7 mouse cellular contexts compared by ENCODE assay signal in genomic region chr16:97170513-97171081, GRCm38 (mm10). TPM values are rescaled to one million over a fixed set of nuclear protein-coding genes. Genes with fewer than 3 reads are reported as not detected.
DNase-seq lines count a peak whose midpoint lies in the region; ATAC-seq lines count a peak whose summit lies in the region.

TSS of gene Dscam (minus strand) at chr16:97170752.

- no peaks in the 10 kb centered on the region for H3K9me3 ChIP-seq in lung, embryonic 15.5 days
- no peaks in the 10 kb centered on the region for H3K9me3 ChIP-seq in embryonic facial prominence, embryonic 12.5 days
- H3K9me3 ChIP-seq in hindbrain, embryonic 13.5 days: no peaks in the 10 kb centered on the region
- H3K9me3 ChIP-seq in liver, embryonic 15.5 days (replicated peaks): no peaks in the 10 kb centered on the region
- H3K9me3 ChIP-seq in stomach, embryonic 16.5 days (replicated peaks; ENCODE audit: control insufficient read depth, low read length): no peaks in the 10 kb centered on the region

- ATAC-seq in lung, embryonic 15.5 days (ENCODE audit: borderline replicate concordance, extremely low read depth, low FRiP score, low TSS enrichment): 0 out of 2 replicates have a peak, but pooled peaks have one; percentile 60
- ATAC-seq in embryonic facial prominence, embryonic 12.5 days (ENCODE audit: insufficient number of reproducible peaks, insufficient read depth, low FRiP score, low TSS enrichment): peak; percentile 83
- ATAC-seq in hindbrain, embryonic 13.5 days (ENCODE audit: low FRiP score): peak; percentile 70
- no peak for ATAC-seq in liver, embryonic 15.5 days (ENCODE audit: insufficient read depth)
- ATAC-seq in stomach, embryonic 16.5 days (ENCODE audit: insufficient read depth, low FRiP score): 0 out of 2 replicates have a peak, but pooled peaks have one; percentile 22

- peaks cover 10% of the 10 kb centered on the region for H3K4me1 ChIP-seq in lung, embryonic 15.5 days
- peaks cover 4% of the 10 kb centered on the region; the same call in 1 of the 2 replicates for H3K4me1 ChIP-seq in embryonic facial prominence, embryonic 12.5 days
- H3K4me1 ChIP-seq in hindbrain, embryonic 13.5 days (replicated peaks): peaks cover 43% of the 10 kb centered on the region
- no peaks in the 10 kb centered on the region for H3K4me1 ChIP-seq in liver, embryonic 15.5 days (replicated peaks)
- no peaks in the 10 kb centered on the region for H3K4me1 ChIP-seq in stomach, embryonic 16.5 days (ENCODE audit: control insufficient read depth, insufficient read depth, low read length)

- H3K4me3 ChIP-seq in lung, embryonic 15.5 days: peak within 1 kb of the TSS; percentile 43
- peak within 1 kb of the TSS; percentile 58 for H3K4me3 ChIP-seq in embryonic facial prominence, embryonic 12.5 days
- H3K4me3 ChIP-seq in hindbrain, embryonic 13.5 days: peak within 1 kb of the TSS; percentile 63
- no peak within 1 kb of the TSS for H3K4me3 ChIP-seq in liver, embryonic 15.5 days (replicated peaks)
- H3K4me3 ChIP-seq in stomach, embryonic 16.5 days (replicated peaks; ENCODE audit: low read length): peak within 1 kb of the TSS; percentile 48

- peaks cover 66% of the 10 kb centered on the region for H3K27me3 ChIP-seq in lung, embryonic 15.5 days
- peaks cover 62% of the 10 kb centered on the region for H3K27me3 ChIP-seq in embryonic facial prominence, embryonic 12.5 days
- H3K27me3 ChIP-seq in hindbrain, embryonic 13.5 days: peaks cover 51% of the 10 kb centered on the region
- peaks cover 73% of the 10 kb centered on the region for H3K27me3 ChIP-seq in liver, embryonic 15.5 days
- H3K27me3 ChIP-seq in stomach, embryonic 16.5 days (ENCODE audit: control insufficient read depth, insufficient read depth, low read length): peaks cover 49% of the 10 kb centered on the region

- no peak for DNase-seq in lung, postnatal 14 days
- no peak for DNase-seq in gastrocnemius, adult 18-20 months (ENCODE audit: low spot score)

- peak within 1 kb of the TSS; percentile 88 for H3K4me2 ChIP-seq in lung, embryonic 15.5 days
- H3K4me2 ChIP-seq in embryonic facial prominence, embryonic 12.5 days (replicated peaks): peak within 1 kb of the TSS; percentile 95
- peak within 1 kb of the TSS; percentile 65 for H3K4me2 ChIP-seq in hindbrain, embryonic 13.5 days
- H3K4me2 ChIP-seq in liver, embryonic 15.5 days: peak within 1 kb of the TSS; percentile 27; the same call in 1 of the 2 replicates
- peak within 1 kb of the TSS; percentile 90 for H3K4me2 ChIP-seq in stomach, embryonic 16.5 days (ENCODE audit: low read depth, low read length)

- H3K9ac ChIP-seq in lung, embryonic 15.5 days: no peak within 1 kb of the TSS
- H3K9ac ChIP-seq in embryonic facial prominence, embryonic 12.5 days: peak within 1 kb of the TSS; percentile 57
- peak within 1 kb of the TSS; percentile 93 for H3K9ac ChIP-seq in hindbrain, embryonic 13.5 days
- no peak within 1 kb of the TSS for H3K9ac ChIP-seq in liver, embryonic 15.5 days
- H3K9ac ChIP-seq in stomach, embryonic 16.5 days (ENCODE audit: low read length): peak within 1 kb of the TSS; percentile 63; the same call in 1 of the 2 replicates

- no peaks in the 10 kb centered on the region for H3K36me3 ChIP-seq in lung, embryonic 15.5 days
- no peaks in the 10 kb centered on the region for H3K36me3 ChIP-seq in embryonic facial prominence, embryonic 12.5 days
- H3K36me3 ChIP-seq in hindbrain, embryonic 13.5 days: no peaks in the 10 kb centered on the region
- H3K36me3 ChIP-seq in liver, embryonic 15.5 days (replicated peaks): no peaks in the 10 kb centered on the region
- H3K36me3 ChIP-seq in stomach, embryonic 16.5 days (ENCODE audit: control insufficient read depth, insufficient read depth, low read length): no peaks in the 10 kb centered on the region

- H3K27ac ChIP-seq in lung, embryonic 15.5 days: no peak within 1 kb of the TSS
- H3K27ac ChIP-seq in embryonic facial prominence, embryonic 12.5 days: no peak within 1 kb of the TSS
- H3K27ac ChIP-seq in hindbrain, embryonic 13.5 days: peak within 1 kb of the TSS; percentile 97
- no peak within 1 kb of the TSS for H3K27ac ChIP-seq in liver, embryonic 15.5 days (replicated peaks)
- no peak within 1 kb of the TSS for H3K27ac ChIP-seq in stomach, embryonic 16.5 days (ENCODE audit: low read length)

- WGBS in lung, embryonic 15.5 days: under 1% methylated on average over 49 of the region's 60 CpGs
- WGBS in embryonic facial prominence, embryonic 12.5 days: under 1% methylated on average over 46 of the region's 60 CpGs
- WGBS in hindbrain, embryonic 13.5 days: under 1% methylated on average over 38 of the region's 60 CpGs
- under 1% methylated on average over 59 of the region's 60 CpGs for WGBS in liver, embryonic 15.5 days (ENCODE audit: insufficient replicate concordance)
- under 1% methylated on average over 59 of the region's 60 CpGs for WGBS in stomach, embryonic 16.5 days

RNA-seq across cellular contexts. Expression of gene Dscam, which starts in this region (rescaled TPM):
- not detected in 2 replicates for polyA plus RNA-seq in lung, embryonic 15.5 days (2015; fragmentation: Nextera tagmentation; extraction: Ambion mirVana)
- 0.42 and 0.62 TPM in 2 replicates for polyA plus RNA-seq in embryonic facial prominence, embryonic 12.5 days (2016; fragmentation: Nextera tagmentation; extraction: Ambion mirVana)
- polyA plus RNA-seq in hindbrain, embryonic 13.5 days (2015; fragmentation: Nextera tagmentation; extraction: Ambion mirVana): 7.7 and 10.0 TPM in 2 replicates
- not detected in 2 replicates for polyA plus RNA-seq in liver, embryonic 15.5 days (2015; fragmentation: Nextera tagmentation; extraction: Ambion mirVana)
- 0.10 and 0.26 TPM in 2 replicates for polyA plus RNA-seq in stomach, embryonic 16.5 days (2015; fragmentation: Nextera tagmentation; extraction: Ambion mirVana)
- total RNA-seq in gastrocnemius, adult 18-20 months (2021): not detected

Comparison
In these comparisons a context has a peak if more than half of its experiments do, and no peak if none do; other contexts are left out.
1. Peak in ATAC-seq, H3K4me3 ChIP-seq and H3K4me2 ChIP-seq in lung, embryonic 15.5 days; RNA of the gene not detected or under 1 TPM.
2. Peak in ATAC-seq, H3K4me3 ChIP-seq, H3K9ac ChIP-seq and H3K4me2 ChIP-seq in embryonic facial prominence, embryonic 12.5 days; RNA of the gene not detected or under 1 TPM.
3. Peak in ATAC-seq, H3K4me3 ChIP-seq, H3K9ac ChIP-seq and H3K4me2 ChIP-seq in stomach, embryonic 16.5 days; RNA of the gene not detected or under 1 TPM.
4. H3K4me2 ChIP-seq: peak in every context shown above with its lines; median percentile 95 in embryonic facial prominence, embryonic 12.5 days; 90 in stomach, embryonic 16.5 days; 88 in lung, embryonic 15.5 days; 65 in hindbrain, embryonic 13.5 days; 27 in liver, embryonic 15.5 days.